Mouse (Mus musculus) lung, postnatal 0 days (tissue): ENCODE measurements around the gene Bahcc1.

Source experiments
- CTCF ChIP-seq: IDR thresholded peaks from 2 replicates; pipeline ENCODE4 v1.5.1; 2016; ENCODE audit warnings: antibody characterized with exemption, mild to moderate bottlenecking
- EP300 ChIP-seq: IDR thresholded peaks from 2 replicates; pipeline ENCODE4 v1.6.1; 2016; ENCODE audit warnings: antibody characterized with exemption, mild to moderate bottlenecking, control low read depth

DNA sequence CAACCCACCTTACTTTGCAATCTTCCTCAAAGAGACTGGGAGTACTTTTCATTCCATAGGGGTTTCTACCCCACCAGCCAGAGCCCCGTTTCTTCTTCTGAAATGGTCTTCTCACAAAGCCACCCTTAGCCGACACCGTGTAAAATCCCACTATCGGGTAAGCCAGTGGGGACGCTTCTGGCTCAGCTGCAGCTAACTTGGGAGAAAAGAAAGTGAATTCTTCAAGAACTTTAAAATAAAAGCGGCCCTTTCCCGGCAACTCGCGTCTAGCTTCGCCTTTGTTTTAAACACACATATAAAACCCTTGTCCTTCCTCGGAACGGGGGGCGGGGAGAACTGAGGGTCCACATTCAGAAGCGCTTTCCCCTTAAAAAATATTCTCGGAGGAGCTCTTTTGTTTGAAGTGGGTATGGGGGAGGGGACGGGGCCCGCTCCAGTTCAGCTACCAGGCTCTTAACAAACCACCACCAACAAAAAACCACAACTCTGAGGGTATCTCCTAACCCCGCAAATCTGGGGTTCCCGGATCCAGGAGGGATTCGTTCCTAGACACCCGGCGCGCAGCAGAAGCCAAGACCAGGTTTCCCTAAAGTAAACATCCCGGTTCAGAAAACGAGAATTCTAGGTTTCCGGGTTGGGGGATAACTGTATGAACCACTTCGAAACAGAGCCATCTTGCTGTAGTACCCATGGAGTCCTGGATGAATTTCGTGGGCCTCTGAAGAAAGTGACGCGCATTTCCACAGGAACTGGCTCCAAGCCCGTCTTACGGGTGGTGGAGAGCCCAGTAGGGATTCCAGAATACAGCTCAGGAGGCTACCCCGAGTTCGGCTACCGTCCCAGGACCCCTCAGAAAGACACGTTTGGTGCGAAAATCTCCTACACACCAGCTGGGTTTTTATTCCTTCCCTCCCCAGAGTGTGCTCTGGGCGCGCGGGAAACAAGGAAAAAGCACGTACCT lies 44.0 kb upstream of the Bahcc1 start:
- 0 out of 2 replicates have a peak, but pooled peaks have one; percentile 1 for TF ChIP-seq CTCF
- no peak for TF ChIP-seq EP300
